Mouse (Mus musculus): ENCODE results near the gene Trim27. TPM values are rescaled to one million over a fixed set of nuclear protein-coding genes. Genes with fewer than 3 reads are reported as not detected.

The Trim27 gene
- polyA plus RNA-seq (2015; fragmentation: Nextera tagmentation; extraction: Ambion mirVana): 81.0 and 89.9 TPM in 2 replicates

DNA sequence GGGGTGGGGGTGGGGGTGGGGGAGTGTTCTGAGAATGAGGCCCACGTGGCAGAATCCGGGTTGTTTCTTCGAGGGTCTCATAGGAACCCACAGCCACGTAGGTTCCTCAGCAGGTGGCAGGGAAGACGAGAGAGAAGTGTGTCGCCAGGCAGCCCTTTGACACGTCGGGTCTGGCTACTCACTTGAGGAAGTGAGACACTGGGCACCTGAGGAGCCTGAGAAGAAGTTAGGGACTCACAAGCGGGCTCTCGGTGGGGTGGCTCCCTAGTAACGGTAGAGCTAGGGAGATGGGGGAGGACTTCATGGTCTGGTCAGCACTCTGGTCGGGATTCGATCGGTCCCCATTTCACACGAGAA is at the start of gene Trim27:
Trim27 (plus strand) TSS at position 79 of the 357 bp plus-strand sequence.
- Histone ChIP-seq H3K9me3 (no peaks in the 10 kb centered on the region), H3K9ac (peak within 1 kb of the TSS; percentile 78), H3K36me3 (replicated peaks) (peaks cover 12% of the 10 kb centered on the region; the same call in 1 of the 2 replicates), H3K4me1 (peaks cover 31% of the 10 kb centered on the region), H3K4me3 (peak within 1 kb of the TSS; percentile 100), H3K27ac (peak within 1 kb of the TSS; percentile 98), H3K4me2 (peak within 1 kb of the TSS; percentile 73), H3K27me3 (replicated peaks) (no peaks in the 10 kb centered on the region)
- ATAC-seq (replicated peaks): peak; percentile 59
- WGBS: under 1% methylated on average over 15 of the region's 15 CpGs

- H3K27me3 ChIP-seq (replicated peaks): no peaks in the 10 kb centered on the region
- no peak for ATAC-seq (replicated peaks)
- no peaks in the 10 kb centered on the region for H3K9me3 ChIP-seq
- H3K36me3 ChIP-seq (replicated peaks): no peaks in the 10 kb centered on the region
- no peak overlapping the region for H3K4me3 ChIP-seq
- H3K4me2 ChIP-seq: no peak overlapping the region
- H3K27ac ChIP-seq: no peak overlapping the region
- no peak overlapping the region for H3K9ac ChIP-seq
- WGBS: 54% methylated on average over 8 of the region's 8 CpGs
- H3K4me1 ChIP-seq: no peaks in the 10 kb centered on the region
Measured at GRCm38 (mm10) chr13:21142421-21142820, 36.8 kb upstream of the Trim27 start.

DNA sequence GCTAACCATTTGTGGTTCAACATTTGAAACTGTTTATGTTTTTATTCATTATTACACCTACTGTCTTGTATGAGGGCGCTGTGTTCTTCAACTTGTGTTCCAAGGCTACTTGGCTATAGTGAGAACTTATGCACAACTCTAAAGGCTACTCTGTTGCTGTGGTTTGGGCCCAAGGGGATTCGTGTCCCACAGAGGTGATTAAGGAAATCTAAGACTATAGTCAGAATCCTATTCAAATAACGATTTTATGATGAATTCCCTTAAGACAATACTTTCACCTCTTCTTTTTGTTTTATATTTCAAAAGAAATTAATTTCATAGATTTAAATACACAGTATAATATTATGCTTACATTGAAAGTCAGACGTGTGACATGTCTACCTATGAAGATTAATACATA is 33.5 kb upstream of the Trim27 start, which contains the start of gene Olfr1368:
Olfr1368 (minus strand) TSS at position 101 of the 400 bp plus-strand sequence.
- Histone ChIP-seq H3K9ac (no peak within 1 kb of the TSS), H3K9me3 (no peaks in the 10 kb centered on the region), H3K27ac (no peak within 1 kb of the TSS), H3K36me3 (replicated peaks) (no peaks in the 10 kb centered on the region), H3K27me3 (replicated peaks) (no peaks in the 10 kb centered on the region), H3K4me1 (no peaks in the 10 kb centered on the region), H3K4me2 (no peak within 1 kb of the TSS), H3K4me3 (no peak within 1 kb of the TSS)
- ATAC-seq (replicated peaks): no peak
- 80% methylated on average over 4 of the region's 4 CpGs for WGBS

DNA sequence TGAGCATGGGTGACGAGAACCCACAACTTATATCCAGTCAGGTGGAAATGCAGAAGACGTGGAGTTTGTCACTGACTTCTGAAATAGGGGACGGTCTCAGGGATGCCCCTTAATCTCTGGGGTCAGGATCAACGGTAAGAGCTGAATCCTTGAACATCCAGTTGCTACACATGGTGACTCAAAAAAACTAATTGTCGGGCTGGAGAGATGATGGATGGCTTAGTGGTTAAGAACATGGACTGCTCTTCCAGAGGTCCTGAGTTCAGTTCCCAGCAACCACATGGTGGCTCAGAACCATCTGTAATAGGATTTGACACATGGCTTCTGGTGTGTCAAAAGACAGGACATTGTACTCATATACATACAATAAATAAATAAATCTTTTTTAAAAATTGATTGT is 23.4 kb upstream of the Trim27 start:
- Histone ChIP-seq H3K4me1 (peaks cover 16% of the 10 kb centered on the region), H3K9me3 (no peaks in the 10 kb centered on the region), H3K4me2 (no peak overlapping the region), H3K36me3 (replicated peaks) (no peaks in the 10 kb centered on the region), H3K27ac (no peak overlapping the region), H3K27me3 (replicated peaks) (0 out of 2 replicates have a peak, but pooled peaks cover 3% of the 10 kb centered on the region), H3K9ac (no peak overlapping the region), H3K4me3 (no peak overlapping the region)
- 89% methylated on average over 5 of the region's 5 CpGs for WGBS
- ATAC-seq (replicated peaks): no peak

- WGBS: 8% methylated on average over 9 of the region's 9 CpGs
- H3K9ac ChIP-seq: no peak overlapping the region
Measured at GRCm38 (mm10) chr13:21158071-21158470, 21.2 kb upstream of the Trim27 start.

GRCm38 (mm10) chr13:21158785-21159474 is 20.3 kb upstream of the Trim27 start:
- Histone ChIP-seq H3K27me3 (replicated peaks) (0 out of 2 replicates have a peak, but pooled peaks cover 3% of the 10 kb centered on the region), H3K9ac (peak overlapping the region; percentile 57), H3K4me1 (peaks cover 19% of the 10 kb centered on the region), H3K4me2 (peak overlapping the region; percentile 98), H3K36me3 (replicated peaks) (no peaks in the 10 kb centered on the region), H3K27ac (no peak overlapping the region), H3K4me3 (peak overlapping the region; percentile 77), H3K9me3 (no peaks in the 10 kb centered on the region)
- WGBS: under 1% methylated on average over 19 of the region's 19 CpGs
- ATAC-seq (replicated peaks): peak; percentile 42

More at GRCm38 (mm10) chr13:21158071-21158470, 21.2 kb upstream of the Trim27 start:
- H3K4me2 ChIP-seq: peak overlapping the region; percentile 98
- H3K4me1 ChIP-seq: peaks cover 19% of the 10 kb centered on the region
- H3K27me3 ChIP-seq (replicated peaks): 0 out of 2 replicates have a peak, but pooled peaks cover 3% of the 10 kb centered on the region
- no peaks in the 10 kb centered on the region for H3K36me3 ChIP-seq (replicated peaks)
- peak overlapping the region; percentile 77; the same call in 1 of the 2 replicates for H3K4me3 ChIP-seq
- no peak overlapping the region for H3K27ac ChIP-seq
- ATAC-seq (replicated peaks): no peak
- no peaks in the 10 kb centered on the region for H3K9me3 ChIP-seq

GRCm38 (mm10) chr13:21159475-21159819 is 19.8 kb upstream of the Trim27 start:
- Histone ChIP-seq H3K9me3 (no peaks in the 10 kb centered on the region), H3K4me1 (peaks cover 19% of the 10 kb centered on the region), H3K4me2 (peak overlapping the region; percentile 98), H3K27me3 (replicated peaks) (0 out of 2 replicates have a peak, but pooled peaks cover 3% of the 10 kb centered on the region), H3K4me3 (peak overlapping the region; percentile 77), H3K9ac (peak overlapping the region; percentile 57), H3K36me3 (replicated peaks) (no peaks in the 10 kb centered on the region), H3K27ac (no peak overlapping the region)
- peak; percentile 22 for ATAC-seq (replicated peaks)
- WGBS: under 1% methylated on average over 15 of the region's 15 CpGs

DNA sequence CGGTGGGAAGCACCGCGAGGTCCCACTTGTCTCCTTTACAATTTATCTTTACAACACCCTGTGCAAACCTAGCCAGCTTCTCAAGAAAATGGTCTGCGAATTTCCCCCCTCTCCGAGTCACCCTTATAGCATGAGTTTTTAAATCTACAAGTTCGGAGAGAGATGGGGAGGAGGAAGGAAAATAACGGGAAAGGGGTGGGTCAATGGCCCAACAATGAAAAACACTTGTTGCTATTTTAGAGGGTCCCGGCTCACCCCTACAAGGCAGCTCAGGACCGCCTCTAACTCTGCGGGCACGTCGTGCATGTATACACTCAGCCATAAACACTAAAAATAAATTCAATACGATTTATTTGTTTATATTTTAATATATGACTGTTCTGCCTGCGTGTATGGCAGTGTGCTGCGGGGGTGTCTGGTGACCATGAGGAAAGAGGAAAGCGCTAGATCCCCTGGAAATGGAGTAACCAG is 19.2 kb upstream of the Trim27 start:
- peak; percentile 43; the same call in 1 of the 2 replicates for ATAC-seq (replicated peaks)
- no peaks in the 10 kb centered on the region for H3K9me3 ChIP-seq

GRCm38 (mm10) chr13:21160657-21161590 is 18.3 kb upstream of the Trim27 start:
- Histone ChIP-seq H3K36me3 (replicated peaks) (no peaks in the 10 kb centered on the region), H3K27ac (0 out of 2 replicates have a peak overlapping the region, but pooled peaks have one; percentile 36), H3K4me2 (peak overlapping the region; percentile 98), H3K4me1 (peaks cover 19% of the 10 kb centered on the region), H3K27me3 (replicated peaks) (0 out of 2 replicates have a peak, but pooled peaks cover 3% of the 10 kb centered on the region), H3K9me3 (no peaks in the 10 kb centered on the region), H3K4me3 (peak overlapping the region; percentile 77), H3K9ac (peak overlapping the region; percentile 57)
- peak; percentile 91 for ATAC-seq (replicated peaks)
- under 1% methylated on average over 32 of the region's 32 CpGs for WGBS

More for the DNA sequence above, 19.2 kb upstream of the Trim27 start:
- peaks cover 19% of the 10 kb centered on the region for H3K4me1 ChIP-seq
- 0 out of 2 replicates have a peak, but pooled peaks cover 3% of the 10 kb centered on the region for H3K27me3 ChIP-seq (replicated peaks)
- H3K27ac ChIP-seq: no peak overlapping the region
- WGBS: under 1% methylated on average over 16 of the region's 16 CpGs
- no peaks in the 10 kb centered on the region for H3K36me3 ChIP-seq (replicated peaks)
- H3K4me2 ChIP-seq: peak overlapping the region; percentile 98
- peak overlapping the region; percentile 57 for H3K9ac ChIP-seq
- H3K4me3 ChIP-seq: peak overlapping the region; percentile 77

- H3K4me3 ChIP-seq: peak overlapping the region; percentile 77
- no peak overlapping the region for H3K27ac ChIP-seq
- H3K4me1 ChIP-seq: peaks cover 24% of the 10 kb centered on the region
- H3K36me3 ChIP-seq (replicated peaks): no peaks in the 10 kb centered on the region
- peak overlapping the region; percentile 98 for H3K4me2 ChIP-seq
- 44% methylated on average over 2 of the region's 2 CpGs for WGBS
- H3K9me3 ChIP-seq: no peaks in the 10 kb centered on the region
- 0 out of 2 replicates have a peak, but pooled peaks cover 3% of the 10 kb centered on the region for H3K27me3 ChIP-seq (replicated peaks)
- no peak overlapping the region for H3K9ac ChIP-seq
- ATAC-seq (replicated peaks): peak; percentile 22; the same call in 1 of the 2 replicates
Measured at GRCm38 (mm10) chr13:21161591-21161990, 17.7 kb upstream of the Trim27 start.

GRCm38 (mm10) chr13:21162591-21162990 is 16.7 kb upstream of the Trim27 start:
- H3K4me2 ChIP-seq: no peak overlapping the region
- H3K9me3 ChIP-seq: no peaks in the 10 kb centered on the region
- no peak overlapping the region for H3K27ac ChIP-seq
- no peaks in the 10 kb centered on the region for H3K27me3 ChIP-seq (replicated peaks)
- H3K36me3 ChIP-seq (replicated peaks): no peaks in the 10 kb centered on the region
- no peak overlapping the region for H3K9ac ChIP-seq
- H3K4me3 ChIP-seq: no peak overlapping the region
- H3K4me1 ChIP-seq: peaks cover 26% of the 10 kb centered on the region
- no peak for ATAC-seq (replicated peaks)
- WGBS: 72% methylated on average over 5 of the region's 5 CpGs
